Mouse (Mus musculus) intestine, postnatal 0 days (tissue): Measurements from ENCODE around the gene Opa1. TPM values are rescaled to one million over a fixed set of nuclear protein-coding genes. Genes with fewer than 3 reads are reported as not detected.

Experiments
- ATAC-seq: fragments of 200-750 bp; cut with Nextera tagmentation; 2 replicates; pipeline ENCODE4 v1.8.0; 2017; ENCODE audit warnings: mild to moderate bottlenecking, moderate TSS enrichment, moderate library complexity
- H3K27ac ChIP-seq: fragments of 300-500 bp; sonication (generic); 2 replicates; pipeline ENCODE4 v1.5.1; 2014; ENCODE audit warnings: mild to moderate bottlenecking, low read depth, low read length, moderate library complexity
- H3K27me3 ChIP-seq: fragments of 300-500 bp; sonication (generic); replicated peaks from 2 replicates; pipeline ENCODE4 v1.6.1; 2014; ENCODE audit warnings: low read length, mixed read lengths; ENCODE audit not compliant: control insufficient read depth, insufficient read depth
- H3K36me3 ChIP-seq: fragments of 300-500 bp; sonication (generic); 2 replicates; pipeline ENCODE4 v1.6.1; 2014; ENCODE audit warnings: mild to moderate bottlenecking, moderate library complexity; ENCODE audit not compliant: control insufficient read depth, insufficient read depth
- H3K4me1 ChIP-seq: fragments of 300-500 bp; sonication (generic); replicated peaks from 2 replicates; pipeline ENCODE4 v1.6.1; 2014; ENCODE audit warnings: antibody characterized with exemption, low read length, mixed read lengths; ENCODE audit not compliant: control insufficient read depth, insufficient read depth
- H3K4me2 ChIP-seq: fragments of 300-500 bp; sonication (generic); replicated peaks from 2 replicates; pipeline ENCODE4 v1.6.1; 2014; ENCODE audit warnings: low read depth, mild to moderate bottlenecking, moderate library complexity
- H3K4me3 ChIP-seq: fragments of 300-500 bp; sonication (generic); 2 replicates; pipeline ENCODE4 v1.5.1; 2014; ENCODE audit warnings: low read depth, low read length
- H3K9ac ChIP-seq: fragments of 300-500 bp; sonication (generic); 2 replicates; pipeline ENCODE4 v1.6.1; 2014; ENCODE audit warnings: mild to moderate bottlenecking, low read depth, low read length
- H3K9me3 ChIP-seq: fragments of 300-500 bp; sonication (generic); 2 replicates; pipeline ENCODE4 v1.6.1; 2016; ENCODE audit warnings: mixed run types; ENCODE audit not compliant: control insufficient read depth
- CTCF ChIP-seq: sonication (generic); IDR thresholded peaks from 2 replicates; pipeline ENCODE4 v1.5.1; 2016; ENCODE audit warnings: low read depth, mild to moderate bottlenecking, control low read depth, antibody characterized with exemption, moderate library complexity
- WGBS: fragments of 180-500 bp; shearing (Covaris S2); extraction: QIAGEN DNeasy Blood & Tissue Kit; methylation state at CpG from one replicate; pipeline ENCODE4 v1.1.7; 2014; 5-methylcytosine and 5-hydroxymethylcytosine counted together
- polyA plus RNA-seq: library from polyadenylated mRNA; unstranded; fragments of >200 nt; fragmentation: Nextera tagmentation; extraction: Ambion mirVana; gene quantifications from 2 replicates; pipeline ENCODE4 v1.2.1, GENCODE M21; 2015

Opa1 gene
- polyA plus RNA-seq, 1 experiment from 2014 or later: 21.2 TPM

GRCm38 (mm10) chr16:29693791-29694419 is 114.8 kb downstream of the Opa1 start:
- Histone ChIP-seq H3K9ac (no peak overlapping the region), H3K4me3 (no peak overlapping the region), H3K4me1 (0 out of 2 replicates have a peak, but pooled peaks cover 6% of the 10 kb centered on the region), H3K36me3 (no peaks in the 10 kb centered on the region), H3K27me3 (no peaks in the 10 kb centered on the region), H3K9me3 (no peaks in the 10 kb centered on the region), H3K4me2 (no peak overlapping the region), H3K27ac (no peak overlapping the region)
- no peak for TF ChIP-seq CTCF
- no peak for ATAC-seq
- 66% methylated on average over 6 of the region's 6 CpGs for WGBS

- no peak for TF ChIP-seq CTCF
- no peaks in the 10 kb centered on the region for H3K9me3 ChIP-seq
- H3K36me3 ChIP-seq: no peaks in the 10 kb centered on the region
- no peaks in the 10 kb centered on the region for H3K27me3 ChIP-seq
- 73% methylated on average over 9 of the region's 9 CpGs for WGBS
- no peak overlapping the region for H3K4me3 ChIP-seq
- no peak overlapping the region for H3K27ac ChIP-seq
- no peak overlapping the region for H3K9ac ChIP-seq
- no peak overlapping the region for H3K4me2 ChIP-seq
- H3K4me1 ChIP-seq: 0 out of 2 replicates have a peak, but pooled peaks cover 6% of the 10 kb centered on the region
- ATAC-seq: no peak
Observed at GRCm38 (mm10) chr16:29694420-29694959, 115.4 kb downstream of the Opa1 start.

Other genes starting within 250 kb of the Opa1 start
- not detected in 2 replicates for gene Atp13a5, start 200.6 kb upstream of the Opa1 start, polyA plus RNA-seq
- gene Atp13a4, start 34.5 kb upstream of the Opa1 start, polyA plus RNA-seq: not detected in 2 replicates